In the genomic region with DNA sequence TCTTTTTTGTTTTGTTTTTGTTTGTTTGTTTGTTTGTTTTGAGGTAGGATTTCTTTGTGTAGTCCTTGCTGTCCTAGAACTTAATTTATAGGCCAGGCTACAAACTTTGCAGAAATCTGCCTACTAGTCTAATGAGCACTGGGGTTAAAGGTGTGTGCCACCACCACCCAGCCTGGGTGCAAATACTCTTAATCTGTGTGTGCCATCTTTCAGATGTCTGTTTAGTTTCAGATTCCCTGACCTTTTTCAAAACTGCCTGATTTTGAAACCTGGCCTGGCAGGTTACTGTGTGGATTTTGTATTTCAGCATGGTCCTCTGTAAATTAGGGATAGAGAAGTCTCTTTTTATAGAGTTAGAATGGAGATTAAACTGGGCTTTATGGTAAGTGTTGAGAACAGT, we compare ENCODE assay signal across 23 mouse cellular contexts. TPM values are rescaled to one million over a fixed set of nuclear protein-coding genes. Genes with fewer than 3 reads are reported as not detected.
DNase-seq lines count a peak whose midpoint lies in the region; ATAC-seq and TF ChIP-seq lines count a peak whose summit lies in the region.
"Had no signal": no experiment of that assay in that cellular context is flagged by ENCODE, and none has a peak within 500 bp of the region (broad histone marks: within the 10 kb centered on the region; RNA-seq: fewer than 3 reads in every experiment).

No protein-coding gene starts in this region.

- no peaks in the 10 kb centered on the region for H3K36me3 ChIP-seq in intestine, embryonic 16.5 days (ENCODE audit: control insufficient read depth, insufficient read depth, low read length)
- H3K36me3 ChIP-seq in intestine, postnatal 0 days (ENCODE audit: control insufficient read depth, insufficient read depth), result no peaks in the 10 kb centered on the region
- H3K36me3 ChIP-seq in liver, adult 2 months (ENCODE audit: control insufficient read depth, insufficient read depth, low read length), result no peaks in the 10 kb centered on the region
- H3K36me3 ChIP-seq in liver, embryonic 12.5 days, result no peaks in the 10 kb centered on the region
- H3K36me3 ChIP-seq in forebrain, embryonic 14.5 days (ENCODE audit: control insufficient read depth, insufficient read depth, low read length), result peaks cover 5% of the 10 kb centered on the region; the same call in 1 of the 2 replicates

- peaks cover 41% of the 10 kb centered on the region for H3K79me2 ChIP-seq in liver, adult 2 months (ENCODE audit: control insufficient read depth, insufficient read depth, low read length)

- peak; percentile 93 for DNase-seq in liver, adult 2 months (ENCODE audit: extremely low read depth, low read depth, low spot score)
- DNase-seq in induced T-regulatory cell, adult 2 months (ENCODE audit: low read depth), result peak; percentile 46
- no peak for DNase-seq in forebrain, embryonic 14.5 days (ENCODE audit: low spot score)
- no peak for DNase-seq in adrenal gland, adult (ENCODE audit: inconsistent age in 2 of 2, low spot score in 1 of 2)
- DNase-seq: adrenal gland, adult 2 months; adrenal gland, adult 8-10 months; adrenal gland, postnatal 10 days; adrenal gland, postnatal 14 days; adrenal gland, postnatal 25 days; adrenal gland, postnatal 36 days; B cell, adult 2 months; cerebellum, adult 11 months; cerebellum, adult 11-12 months; cerebellum, adult 18-20 months had no signal

- H3K4me2 ChIP-seq in intestine, embryonic 16.5 days (ENCODE audit: low read depth, low read length), result no peak overlapping the region
- H3K4me2 ChIP-seq in intestine, postnatal 0 days (replicated peaks; ENCODE audit: low read depth), result no peak overlapping the region
- no peak overlapping the region for H3K4me2 ChIP-seq in liver, embryonic 12.5 days
- no peak overlapping the region for H3K4me2 ChIP-seq in forebrain, embryonic 14.5 days (ENCODE audit: low read length)

- peaks cover 21% of the 10 kb centered on the region for H3K4me1 ChIP-seq in intestine, embryonic 16.5 days (ENCODE audit: control insufficient read depth, insufficient read depth, low read length)
- 0 out of 2 replicates have a peak, but pooled peaks cover 2% of the 10 kb centered on the region for H3K4me1 ChIP-seq in intestine, postnatal 0 days (replicated peaks; ENCODE audit: control insufficient read depth, insufficient read depth, low read length)
- H3K4me1 ChIP-seq in liver, adult 2 months (ENCODE audit: control insufficient read depth, insufficient read depth, low read length), result peaks cover 24% of the 10 kb centered on the region
- peaks cover 47% of the 10 kb centered on the region for H3K4me1 ChIP-seq in liver, embryonic 12.5 days
- H3K4me1 ChIP-seq in embryonic fibroblast, embryonic 13.5 days (ENCODE audit: control insufficient read depth, insufficient read depth, low read length), result peaks cover 11% of the 10 kb centered on the region
- H3K4me1 ChIP-seq in forebrain, embryonic 14.5 days (ENCODE audit: control insufficient read depth, insufficient read depth, low read length), result peaks cover 22% of the 10 kb centered on the region

- H3K27ac ChIP-seq in intestine, embryonic 16.5 days (ENCODE audit: low read length), result 0 out of 2 replicates have a peak overlapping the region, but pooled peaks have one; percentile 28
- no peak overlapping the region for H3K27ac ChIP-seq in intestine, postnatal 0 days (ENCODE audit: low read depth, low read length)
- H3K27ac ChIP-seq in liver, adult 2 months (replicated peaks; ENCODE audit: insufficient read depth, low read depth, low read length), result peak overlapping the region; percentile 11; the same call in 1 of the 2 replicates
- H3K27ac ChIP-seq in liver, embryonic 12.5 days, result no peak overlapping the region
- H3K27ac ChIP-seq in embryonic fibroblast, embryonic 13.5 days (ENCODE audit: insufficient read depth, low read length), result peak overlapping the region; percentile 81
- H3K27ac ChIP-seq in forebrain, embryonic 14.5 days (ENCODE audit: low read depth, low read length), result no peak overlapping the region

- no peaks in the 10 kb centered on the region for H3K27me3 ChIP-seq in intestine, embryonic 16.5 days (replicated peaks; ENCODE audit: control insufficient read depth, insufficient read depth, low read length)
- no peaks in the 10 kb centered on the region for H3K27me3 ChIP-seq in intestine, postnatal 0 days (replicated peaks; ENCODE audit: control insufficient read depth, insufficient read depth, low read length)
- H3K27me3 ChIP-seq in liver, adult 2 months (ENCODE audit: control insufficient read depth, insufficient read depth, low read length), result no peaks in the 10 kb centered on the region
- H3K27me3 ChIP-seq in liver, embryonic 12.5 days (replicated peaks), result no peaks in the 10 kb centered on the region
- no peaks in the 10 kb centered on the region for H3K27me3 ChIP-seq in forebrain, embryonic 14.5 days (replicated peaks; ENCODE audit: control insufficient read depth, insufficient read depth, low read length)
- H3K27me3 ChIP-seq: CH12.LX, Patski had no signal

- TF ChIP-seq POLR2A in liver, adult 2 months (IDR thresholded peaks at IDR 0.05; ENCODE audit: extremely low read depth, insufficient read depth, low read length), result no peak
- no peak for TF ChIP-seq POLR2A in embryonic fibroblast, embryonic 13.5 days (IDR thresholded peaks at IDR 0.05; ENCODE audit: low read depth, low read length)

- H3K9me3 ChIP-seq in intestine, embryonic 16.5 days (ENCODE audit: control insufficient read depth, low read length), result no peaks in the 10 kb centered on the region
- no peaks in the 10 kb centered on the region for H3K9me3 ChIP-seq in intestine, postnatal 0 days (ENCODE audit: control insufficient read depth)
- no peaks in the 10 kb centered on the region for H3K9me3 ChIP-seq in liver, embryonic 12.5 days (replicated peaks)
- H3K9me3 ChIP-seq in forebrain, embryonic 14.5 days (replicated peaks; ENCODE audit: control insufficient read depth, low read length), result no peaks in the 10 kb centered on the region
- H3K9me3 ChIP-seq: G1E had no signal

- no peak for TF ChIP-seq CTCF in intestine, postnatal 0 days (IDR thresholded peaks at IDR 0.05; ENCODE audit: low read depth)
- no peak for TF ChIP-seq CTCF in liver, adult 2 months (IDR thresholded peaks at IDR 0.05; ENCODE audit: low read depth, low read length)
- TF ChIP-seq CTCF in embryonic fibroblast, embryonic 13.5 days (IDR thresholded peaks at IDR 0.05; ENCODE audit: borderline replicate concordance, insufficient read depth, low read length), result no peak

- H3K9ac ChIP-seq in intestine, embryonic 16.5 days (ENCODE audit: low read depth, low read length), result no peak overlapping the region
- no peak overlapping the region for H3K9ac ChIP-seq in intestine, postnatal 0 days (ENCODE audit: low read depth, low read length)
- no peak overlapping the region for H3K9ac ChIP-seq in liver, adult 2 months (ENCODE audit: low read depth, low read length)
- H3K9ac ChIP-seq in liver, embryonic 12.5 days, result no peak overlapping the region
- no peak overlapping the region for H3K9ac ChIP-seq in forebrain, embryonic 14.5 days (ENCODE audit: low read length)

- no peak overlapping the region for H3K4me3 ChIP-seq in intestine, embryonic 16.5 days (ENCODE audit: low read length)
- no peak overlapping the region for H3K4me3 ChIP-seq in intestine, postnatal 0 days (ENCODE audit: low read depth, low read length)
- no peak overlapping the region for H3K4me3 ChIP-seq in liver, adult 2 months (ENCODE audit: insufficient read depth, low read depth, low read length)
- H3K4me3 ChIP-seq in liver, embryonic 12.5 days, result no peak overlapping the region
- H3K4me3 ChIP-seq in embryonic fibroblast, embryonic 13.5 days (ENCODE audit: insufficient read depth, low read length), result no peak overlapping the region
- no peak overlapping the region for H3K4me3 ChIP-seq in forebrain, embryonic 14.5 days (ENCODE audit: low read depth, low read length)

- ATAC-seq in intestine, embryonic 16.5 days, result no peak
- no peak for ATAC-seq in intestine, postnatal 0 days
- no peak for ATAC-seq in liver, embryonic 12.5 days
- no peak for ATAC-seq in forebrain, embryonic 14.5 days
- ATAC-seq: activated CD4-positive, CD25-positive, alpha-beta regulatory T cell, adult 4 months; CD4-positive, CD25-positive, alpha-beta regulatory T cell, adult 4 months; Patski had no signal

RNA-seq across cellular contexts. Expression of a gene that starts 4.0 kb away (rescaled TPM):
- 22.3 and 25.9 TPM in 2 replicates for polyA plus RNA-seq in intestine, embryonic 16.5 days (2015; fragmentation: Nextera tagmentation; extraction: Ambion mirVana)
- polyA plus RNA-seq in intestine, postnatal 0 days (2015; fragmentation: Nextera tagmentation; extraction: Ambion mirVana), result 17.2 and 22.3 TPM in 2 replicates
- total RNA-seq in liver, adult 2 months (2014; rRNA removed), result 36.7 and 42.8 TPM in 2 replicates
- polyA plus RNA-seq in liver, adult 2 months (2012; rRNA removed), result 12.5 and 13.6 TPM in 2 replicates
- 13.1 TPM in 2 replicates for polyA plus RNA-seq in liver, embryonic 12.5 days (2016; fragmentation: Nextera tagmentation; extraction: Ambion mirVana)
- 106 and 124 TPM in 2 replicates for polyA plus RNA-seq in embryonic fibroblast, embryonic 13.5 days (2011; ENCODE audit: insufficient read length, low read depth, missing spikeins)
- 22.4 and 23.0 TPM in 2 replicates for polyA plus RNA-seq in forebrain, embryonic 14.5 days (2014; fragmentation: Nextera tagmentation; extraction: Ambion mirVana)

Comparison
In these comparisons a context has a peak if more than half of its experiments do, and no peak if none do; other contexts are left out.
1. H3K27ac ChIP-seq: peak in intestine, embryonic 16.5 days (single experiment), liver, adult 2 months (single experiment) and embryonic fibroblast, embryonic 13.5 days (single experiment); none in intestine, postnatal 0 days (single experiment), liver, embryonic 12.5 days (single experiment) and forebrain, embryonic 14.5 days (single experiment).
2. DNase-seq: peak in liver, adult 2 months (single experiment) and induced T-regulatory cell, adult 2 months (single experiment); none in forebrain, embryonic 14.5 days (single experiment) and adrenal gland, adult (0 of 2).